Mouse (Mus musculus) left cerebral cortex, adult 9 months (tissue): ENCODE data around the gene Slc6a5.
"Not testable (repeated sequence)": the region's sequence is repeated elsewhere in the genome, so short reads cannot be mapped to it uniquely, and the experiment has no call there.

Experiments used
- DNase-seq, 2 experiments: peaks; one replicate each; pipeline ENCODE4 v3.0.0; 2022; ENCODE audit warnings: low spot score in 2 of 2

Slc6a5 gene

DNA sequence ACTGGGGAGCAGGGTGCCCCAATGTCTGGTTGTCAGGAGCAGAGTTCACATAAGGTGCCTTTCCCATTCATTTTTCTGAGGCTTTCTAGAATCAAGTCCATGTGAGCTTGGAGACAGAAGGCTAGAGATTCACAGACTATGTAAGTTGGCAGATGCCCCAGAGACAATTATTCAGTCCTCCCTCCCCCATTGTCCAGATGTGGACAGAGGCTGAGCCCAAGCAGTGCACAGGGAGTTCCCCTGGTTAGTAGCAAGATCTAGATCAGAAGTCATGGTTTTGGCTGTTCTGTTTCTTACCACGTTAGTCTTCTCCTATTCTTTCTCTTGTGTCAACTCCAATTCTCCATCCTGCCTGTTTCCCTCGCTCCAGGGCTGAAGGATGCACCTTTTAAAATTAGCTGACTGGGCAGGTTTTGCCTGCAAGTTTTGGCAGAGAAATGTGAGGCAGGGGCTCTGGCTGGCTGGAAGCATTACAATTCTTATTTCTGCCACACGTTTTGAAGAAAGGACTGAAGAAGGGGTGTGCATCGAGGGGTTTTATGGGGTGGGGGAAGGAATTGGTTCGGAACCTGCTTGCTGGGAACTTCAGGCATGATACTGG lies 3.9 kb downstream of the Slc6a5 start:
- DNase-seq, result no peak

DNA sequence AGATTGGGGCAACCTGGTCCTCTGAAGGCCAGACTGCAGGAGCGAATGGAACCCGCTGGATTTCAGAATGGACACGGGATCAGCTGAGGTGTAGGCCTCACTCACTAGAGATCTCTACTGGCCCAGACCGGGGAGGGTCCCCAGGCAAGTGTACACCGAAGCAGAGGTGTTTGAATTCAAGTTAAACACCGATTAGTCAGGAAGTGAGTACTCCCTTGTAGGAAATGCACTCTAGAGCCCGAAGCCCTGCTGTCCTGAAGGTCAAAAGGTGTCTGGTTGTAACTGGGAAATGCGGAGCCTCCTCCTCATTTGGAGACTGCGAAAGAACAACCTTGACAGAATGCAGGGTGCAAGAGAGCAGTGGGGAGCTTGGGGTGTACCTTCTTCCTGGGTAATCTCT lies 5.0 kb downstream of the Slc6a5 start:
- no peak for DNase-seq

DNA sequence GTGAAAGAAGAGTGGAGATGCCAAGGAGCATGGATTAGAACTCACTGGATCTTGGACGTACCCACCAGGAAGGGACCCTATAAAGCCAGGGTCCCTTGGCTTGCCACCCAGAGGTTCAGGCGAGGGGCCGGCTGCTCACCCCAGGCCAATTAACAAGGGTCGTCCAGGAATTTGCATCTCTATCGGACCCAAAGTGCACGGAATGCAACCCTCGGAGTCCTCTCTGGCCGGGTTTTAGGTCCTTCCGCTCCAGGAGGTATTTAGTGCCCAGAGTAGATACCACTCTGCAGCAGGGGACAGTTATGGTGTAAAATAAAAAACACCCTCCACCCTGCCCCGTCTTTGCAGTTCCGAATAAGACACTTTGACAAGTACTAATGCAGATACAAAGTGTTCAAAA lies 5.5 kb downstream of the Slc6a5 start:
- no peak for DNase-seq

DNA sequence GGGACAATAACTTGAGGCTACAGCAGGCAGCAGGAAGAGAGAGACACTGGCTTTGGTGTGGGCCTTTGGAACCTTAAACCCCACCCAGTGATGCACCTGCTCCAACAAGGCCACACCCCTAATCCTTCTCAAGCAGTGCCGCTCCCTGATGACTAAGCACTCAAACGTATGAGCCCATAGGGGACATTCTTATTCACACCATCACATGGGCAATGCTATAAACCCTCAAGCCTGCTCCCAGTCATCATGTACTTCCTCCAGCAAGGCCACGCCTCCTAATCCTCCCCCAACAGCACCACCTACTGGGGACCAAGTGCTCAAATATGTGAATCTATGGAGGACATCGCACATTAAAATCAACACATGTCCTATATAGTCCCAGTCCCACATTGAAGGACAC lies 9.5 kb downstream of the Slc6a5 start:
- DNase-seq, result no peak

DNA sequence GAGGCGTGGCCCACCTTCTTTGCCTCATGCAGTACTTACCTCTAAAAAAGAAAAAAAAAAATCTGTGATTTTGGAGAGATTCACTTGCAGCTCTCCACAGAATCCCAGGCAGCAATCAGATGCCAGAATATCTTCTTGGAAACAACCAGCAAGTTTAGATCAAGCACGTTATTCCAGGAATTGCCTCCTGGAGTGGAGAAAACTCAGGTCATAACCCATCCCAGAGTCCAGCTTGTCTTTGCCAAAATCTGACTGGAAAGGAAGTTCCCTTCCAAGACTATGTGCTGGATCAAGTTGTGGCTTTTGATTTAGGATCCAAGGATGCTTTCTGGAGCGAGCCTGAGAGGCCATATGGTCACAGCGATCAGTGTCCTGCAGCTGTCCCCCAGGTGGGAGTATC lies 10.8 kb downstream of the Slc6a5 start:
- no peak for DNase-seq

DNA sequence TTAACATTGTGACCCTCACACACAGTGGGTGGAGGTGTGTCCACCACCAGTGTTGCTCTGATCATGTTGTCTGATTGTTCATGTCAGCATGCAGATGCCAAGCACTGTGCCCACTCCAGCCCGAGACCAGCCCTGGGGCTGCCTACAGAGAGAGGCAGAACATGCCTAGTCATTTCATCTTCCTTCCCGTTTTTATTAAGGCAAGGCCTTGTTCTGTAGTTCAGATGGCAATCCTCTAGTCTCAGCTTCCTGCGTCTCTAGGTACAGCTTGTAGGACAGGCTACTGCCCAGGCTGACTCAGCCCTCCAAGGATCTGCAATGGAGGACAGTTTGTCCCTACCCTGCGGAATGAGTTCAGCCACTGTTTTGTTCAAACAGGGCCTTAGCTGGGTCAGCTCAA lies 13.0 kb downstream of the Slc6a5 start:
- DNase-seq, result no peak

DNA sequence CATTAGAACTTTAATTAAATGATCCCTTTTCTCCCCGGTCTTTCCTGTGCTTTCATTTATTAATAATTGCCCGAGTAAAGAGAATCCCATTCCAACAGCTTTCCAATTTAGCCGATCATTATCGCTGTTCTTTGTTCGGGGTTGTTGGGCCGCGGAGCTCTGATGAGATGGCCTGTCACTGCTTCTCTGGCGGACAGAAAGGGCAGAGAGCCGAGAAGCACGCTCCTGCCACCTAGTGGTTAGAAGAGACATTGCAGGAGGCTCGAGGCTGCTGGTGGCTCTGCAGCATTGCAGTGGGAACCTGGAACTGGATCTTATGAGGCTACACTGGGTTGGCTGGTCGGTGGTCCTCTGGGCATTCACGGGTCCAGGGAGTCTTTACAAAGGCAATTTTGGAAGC lies 13.4 kb downstream of the Slc6a5 start:
- peak; percentile 55 to 87 for DNase-seq

DNA sequence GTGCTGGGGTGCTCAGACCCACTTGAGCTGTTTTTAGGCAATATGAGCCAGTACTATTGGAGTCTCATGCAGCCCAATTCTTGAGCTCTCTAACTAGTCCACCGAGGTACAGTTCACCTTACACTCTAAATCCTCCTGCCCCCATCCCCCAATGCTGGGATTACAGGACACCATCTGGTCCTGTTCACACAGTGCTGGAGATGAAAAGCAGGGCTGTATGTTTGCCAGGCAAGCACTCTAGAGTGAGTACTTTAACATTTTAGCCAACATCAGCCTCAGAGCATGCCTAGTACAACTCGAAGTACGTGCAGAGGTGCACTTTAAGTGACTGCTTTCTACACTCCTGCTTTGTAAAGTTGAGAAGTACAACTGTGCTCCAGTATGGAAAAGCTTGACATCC lies 18.6 kb downstream of the Slc6a5 start:
- no peak for DNase-seq

DNA sequence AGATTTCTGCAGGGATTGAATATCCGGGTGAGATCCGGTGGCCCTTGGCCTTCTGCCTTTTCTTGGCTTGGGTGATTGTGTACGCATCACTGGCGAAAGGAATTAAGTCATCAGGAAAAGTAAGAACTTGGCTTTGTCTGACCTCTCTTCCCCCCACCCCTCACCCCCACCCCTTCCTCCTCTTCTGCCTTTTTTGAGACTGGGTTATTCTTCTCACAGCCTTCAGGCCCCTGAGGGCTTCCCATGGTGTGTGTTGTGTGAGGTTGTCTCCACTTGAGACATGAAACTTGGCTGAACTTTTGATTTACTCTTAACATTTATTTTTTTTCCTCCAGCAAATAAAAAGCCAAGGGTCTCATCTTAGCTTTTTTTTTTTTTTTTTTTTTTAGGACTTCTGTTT lies 20.1 kb downstream of the Slc6a5 start:
- DNase-seq, result no peak

DNA sequence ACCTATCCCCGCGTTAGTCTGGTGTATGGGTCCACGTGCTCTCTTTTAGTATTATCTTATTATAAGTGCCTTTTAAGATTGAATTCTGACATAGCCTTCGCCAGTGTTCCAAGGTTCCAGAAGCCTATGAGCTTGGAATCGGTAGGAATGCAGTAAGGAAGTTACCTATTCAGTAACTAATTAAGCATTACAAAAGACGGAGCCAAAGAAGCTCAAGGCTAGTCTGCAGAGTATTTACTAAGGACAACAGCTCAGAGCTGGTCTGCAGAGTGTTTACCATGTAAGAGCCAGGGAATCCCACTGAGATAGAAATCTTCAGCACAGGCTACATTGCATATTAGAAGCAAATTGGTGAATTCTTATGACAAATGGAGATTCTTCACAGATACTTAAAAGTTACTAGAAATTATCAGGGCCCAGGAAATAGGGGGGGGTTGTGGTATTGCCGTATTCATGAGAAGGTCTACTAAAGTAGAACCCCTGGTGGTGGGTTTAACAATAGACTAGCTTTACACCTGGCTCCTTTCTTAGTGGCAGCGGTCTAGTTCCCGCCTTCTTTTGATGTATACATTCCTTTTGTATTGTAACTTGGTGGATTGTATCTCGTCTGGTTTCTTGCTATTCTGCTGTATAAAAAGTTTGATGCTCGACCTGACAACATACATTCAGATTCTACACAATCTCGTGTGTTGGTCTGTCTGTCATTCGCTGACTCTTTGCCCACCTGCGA lies 23.6 kb downstream of the Slc6a5 start:
- not testable (repeated sequence) for DNase-seq

DNA sequence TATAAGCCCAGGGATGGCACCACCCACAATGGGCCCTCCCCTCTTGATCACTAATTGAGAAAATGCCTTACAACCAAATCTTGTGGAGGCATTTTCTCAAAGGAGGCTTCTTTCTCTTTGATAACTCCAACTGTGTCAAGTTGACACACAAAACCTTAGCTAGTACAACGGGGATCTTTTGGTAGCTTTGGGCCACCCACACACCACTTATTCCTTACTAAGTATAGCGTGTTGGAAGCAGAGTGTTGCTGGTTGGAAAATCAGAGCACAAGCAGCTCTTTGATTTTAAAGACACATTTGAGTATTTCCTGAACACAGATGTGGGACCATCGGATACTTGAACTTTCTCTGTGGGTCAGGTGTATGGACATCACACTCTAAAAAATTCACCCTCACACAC lies 26.9 kb downstream of the Slc6a5 start:
- DNase-seq, result peak; percentile 22 to 40

DNA sequence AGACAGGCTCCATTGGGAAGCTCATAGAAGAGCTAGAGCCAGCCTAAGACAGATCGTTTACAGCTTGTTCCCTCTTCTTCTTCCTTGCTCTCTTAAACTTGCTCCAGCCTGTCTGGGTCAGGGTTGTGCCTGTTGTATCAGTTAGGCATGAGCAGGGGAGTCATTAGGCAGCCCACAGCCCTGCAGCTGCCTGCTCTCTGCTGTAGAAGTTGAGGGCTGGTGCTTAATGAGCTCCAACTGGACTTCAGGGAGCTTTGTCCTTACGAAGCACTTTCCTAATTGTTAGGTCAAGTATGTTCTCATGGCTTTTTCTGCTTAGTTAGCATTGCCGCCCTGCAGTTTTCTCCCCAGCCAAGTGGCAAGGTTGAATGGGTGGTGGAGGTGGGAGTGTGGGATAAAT lies 32.1 kb downstream of the Slc6a5 start:
- DNase-seq, result no peak

DNA sequence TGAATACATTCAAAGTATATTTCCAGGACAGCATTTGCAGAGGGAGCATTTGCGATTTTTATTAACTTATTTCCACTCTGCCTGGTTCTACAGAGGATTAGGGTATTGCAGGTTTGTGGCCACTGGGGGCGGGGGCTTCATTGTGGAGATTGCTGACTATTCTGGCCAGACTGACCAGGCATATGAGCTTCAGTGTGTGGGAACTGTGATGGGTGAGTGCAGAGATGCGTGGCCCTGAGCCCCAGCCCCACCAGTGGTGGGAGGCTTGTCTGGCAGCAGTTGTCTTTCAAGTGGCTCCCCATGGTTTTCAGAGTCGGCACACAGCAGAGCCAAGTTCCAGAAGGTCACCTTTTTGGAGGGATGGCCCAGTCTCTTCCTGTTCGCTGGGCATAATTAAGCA lies 32.5 kb downstream of the Slc6a5 start:
- DNase-seq, result no peak

DNA sequence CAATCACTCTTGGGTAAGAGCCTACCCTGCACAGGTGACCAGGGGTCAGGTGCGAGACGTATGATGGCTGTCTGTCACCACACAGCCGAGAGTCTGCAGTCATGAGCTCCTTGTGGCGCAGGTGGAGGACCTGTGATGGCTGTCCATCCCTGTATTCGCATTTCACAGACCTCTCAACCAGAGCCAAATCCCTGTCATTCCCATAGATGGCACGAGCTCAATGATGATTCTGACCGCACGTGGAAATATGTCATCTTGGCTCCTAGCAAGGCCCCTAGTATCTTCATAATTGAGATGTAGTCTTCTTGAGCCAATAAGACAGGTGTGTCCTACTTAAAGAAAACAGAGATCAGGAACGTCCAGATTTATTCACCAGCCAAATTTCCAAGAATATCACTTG lies 36.7 kb downstream of the Slc6a5 start:
- no peak for DNase-seq

DNA sequence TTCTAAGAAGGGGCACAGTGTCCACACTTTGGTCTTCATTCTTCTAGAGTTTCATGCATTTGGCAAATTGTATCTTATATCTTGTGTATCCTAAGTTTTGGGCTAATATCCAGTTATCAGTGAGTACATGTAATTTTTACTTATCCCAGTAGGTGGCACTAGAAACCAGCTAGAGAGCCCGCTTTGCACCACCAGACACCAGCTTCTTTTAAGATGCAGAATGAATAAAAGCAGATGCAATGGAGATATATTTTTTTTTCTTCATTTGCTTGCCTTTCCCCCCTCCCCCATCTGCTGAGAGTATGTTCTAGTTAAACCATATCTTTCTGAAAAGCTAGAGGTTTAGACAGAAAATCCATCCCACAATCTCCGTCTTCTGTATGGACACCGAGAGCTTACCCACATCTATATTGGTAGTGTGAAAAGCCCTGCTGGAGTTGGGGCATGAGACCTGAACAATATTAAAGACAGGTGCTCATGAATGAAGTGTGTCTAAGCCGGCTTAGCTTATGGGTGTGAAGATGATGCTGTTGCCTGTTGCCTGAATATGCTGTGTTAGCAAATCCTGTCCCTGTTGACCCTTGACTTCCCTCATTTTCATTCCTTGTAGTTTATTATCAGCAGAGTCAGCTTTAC lies 43.7 kb downstream of the Slc6a5 start:
- DNase-seq, result peak in 1 of 2 experiments; percentile 50

DNA sequence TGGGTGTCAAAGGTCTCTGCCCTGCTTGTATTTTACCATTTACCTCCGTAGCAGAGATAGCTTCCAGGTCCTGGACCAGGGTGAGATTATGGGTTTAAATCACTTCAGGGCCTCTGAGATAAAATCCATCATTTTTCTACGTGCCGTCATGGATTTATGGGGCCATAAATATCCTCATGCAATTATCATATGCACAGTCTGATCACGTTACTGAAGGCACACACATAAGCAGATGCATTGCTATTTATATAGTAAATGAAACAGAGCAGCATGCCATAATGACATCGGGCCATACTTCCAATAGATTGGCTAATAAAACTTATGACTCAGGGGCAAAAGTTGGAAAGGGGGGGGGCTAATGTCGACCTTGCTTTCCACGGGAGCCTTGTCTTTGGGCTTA lies 44.9 kb downstream of the Slc6a5 start:
- DNase-seq, result no peak

DNA sequence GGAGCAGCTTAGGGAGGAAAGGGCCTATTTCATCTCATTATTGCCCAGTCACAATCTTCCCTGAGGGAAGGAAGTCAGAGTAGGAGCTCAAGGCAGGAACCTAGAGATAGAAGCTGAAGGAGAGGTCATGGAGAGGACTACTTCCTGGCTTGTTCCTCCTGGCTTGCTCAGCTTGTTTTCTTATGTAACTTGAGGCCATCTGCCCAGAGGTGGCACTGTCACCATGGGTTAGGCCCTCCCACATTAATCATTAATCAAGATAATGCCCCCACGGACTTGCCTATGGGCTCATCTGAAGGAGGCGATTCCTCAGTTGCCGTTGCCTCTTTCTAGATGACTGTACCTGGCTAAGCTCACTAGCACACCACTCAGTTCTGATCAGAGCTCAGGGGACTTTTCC lies 47.2 kb downstream of the Slc6a5 start:
- DNase-seq, result no peak

DNA sequence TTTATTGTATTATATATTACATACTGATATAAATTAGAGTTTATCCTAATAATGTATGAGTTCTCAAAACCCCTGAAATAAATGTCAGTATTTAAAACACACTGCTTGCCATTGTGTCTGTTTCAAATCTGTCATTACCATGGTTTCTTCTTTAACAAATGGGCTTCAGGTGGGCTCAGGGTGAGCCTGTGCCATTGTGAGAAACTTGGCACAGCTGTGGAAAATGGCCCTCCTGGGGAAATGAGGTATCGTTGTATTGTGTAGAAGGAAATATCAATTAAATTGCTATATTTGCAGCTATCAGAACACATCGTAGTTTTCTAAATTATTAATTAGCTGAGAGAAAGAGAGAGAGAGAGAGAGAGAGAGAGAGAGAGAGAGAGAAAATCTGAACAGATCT lies 53.8 kb downstream of the Slc6a5 start:
- DNase-seq, result no peak

DNA sequence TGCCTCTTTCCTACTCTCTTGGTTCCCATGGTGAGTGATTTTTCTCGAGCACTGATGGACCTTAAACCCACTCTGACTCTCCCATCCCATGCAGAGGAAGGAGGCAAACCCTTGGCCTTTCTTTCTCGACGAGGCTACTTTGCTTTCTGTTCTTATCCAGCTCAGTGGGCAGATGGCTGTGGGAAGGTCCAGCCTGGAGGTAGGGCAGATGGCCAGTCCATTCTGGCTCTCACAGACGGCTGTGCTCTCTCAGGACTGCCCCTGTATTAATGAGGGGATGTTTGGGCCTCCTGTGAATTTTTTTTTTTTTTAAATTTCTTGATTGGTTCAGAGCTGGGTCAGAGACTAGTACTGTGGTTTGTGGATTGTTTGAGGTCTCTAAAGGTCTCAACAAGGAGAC lies 59.6 kb downstream of the Slc6a5 start:
- DNase-seq, result no peak

DNA sequence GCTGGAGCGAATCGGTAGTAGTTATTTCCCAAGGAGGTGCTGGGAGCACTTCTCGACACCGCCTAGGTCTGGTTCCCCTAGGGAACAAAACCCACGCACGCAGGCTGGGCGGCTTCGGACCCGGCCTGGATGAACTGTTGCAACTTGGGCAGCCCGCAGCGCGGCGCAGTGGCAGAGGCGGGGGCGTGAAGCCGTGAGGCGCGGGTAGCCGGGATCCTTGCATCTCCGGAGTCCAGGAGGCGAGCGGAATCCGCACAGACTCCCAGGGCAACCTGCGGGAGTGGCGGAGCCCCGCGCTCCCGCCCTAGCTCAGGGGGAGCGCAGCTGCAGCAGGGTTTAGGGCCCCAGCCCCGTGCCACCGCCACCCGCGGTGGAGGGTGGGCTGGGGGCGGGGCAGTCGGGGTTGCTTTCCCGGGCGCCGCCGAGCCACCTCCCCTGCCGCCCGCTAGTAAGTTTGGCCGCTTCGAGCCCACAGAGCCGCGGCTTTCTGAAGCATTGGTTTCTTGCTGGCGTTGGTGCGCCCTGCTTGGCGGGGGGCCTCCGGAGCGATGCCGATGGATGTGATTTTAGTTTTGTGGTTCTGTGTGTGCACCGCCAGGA lies 65.0 kb downstream of the Slc6a5 start, which contains the start of gene Nell1:
TSS of gene Nell1 (plus strand) at position 24 of the 600 bp plus-strand sequence.
- DNase-seq, result peak in 1 of 2 experiments; percentile 18

DNA sequence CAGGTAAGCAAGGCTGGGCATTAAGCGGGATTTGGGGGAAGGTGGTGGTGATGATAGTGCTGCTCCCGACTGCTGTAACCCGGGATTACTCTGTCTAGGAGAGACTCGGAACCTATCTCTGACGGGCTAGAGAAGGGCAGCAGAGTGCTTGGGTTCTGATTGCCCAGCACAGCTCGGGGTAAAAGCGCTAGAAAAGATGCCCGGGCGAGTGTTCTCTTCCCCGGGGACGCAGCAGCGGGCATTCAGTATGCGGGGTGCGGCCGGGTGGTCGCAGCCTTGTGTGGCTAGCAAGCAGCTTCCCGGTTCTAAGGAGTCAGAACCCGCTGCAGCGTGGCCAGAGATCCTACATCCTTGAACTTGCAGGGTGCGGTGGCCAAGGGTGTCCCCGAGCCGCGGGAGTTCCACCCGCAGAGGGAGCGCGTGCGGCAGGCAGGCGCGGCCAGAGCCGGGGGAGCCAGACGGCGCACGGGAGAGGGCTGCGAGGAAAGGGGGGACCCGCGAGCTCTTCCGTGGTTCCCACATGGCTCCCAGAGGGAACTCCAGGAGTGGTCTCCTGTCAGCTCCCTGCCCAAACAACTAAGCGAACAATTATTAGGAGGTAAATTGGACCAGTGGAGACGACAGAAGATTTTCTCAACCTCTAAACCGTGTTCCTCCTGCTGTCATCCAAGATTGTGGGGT lies 65.6 kb downstream of the Slc6a5 start:
- DNase-seq, result peak in 1 of 2 experiments; percentile 13

DNA sequence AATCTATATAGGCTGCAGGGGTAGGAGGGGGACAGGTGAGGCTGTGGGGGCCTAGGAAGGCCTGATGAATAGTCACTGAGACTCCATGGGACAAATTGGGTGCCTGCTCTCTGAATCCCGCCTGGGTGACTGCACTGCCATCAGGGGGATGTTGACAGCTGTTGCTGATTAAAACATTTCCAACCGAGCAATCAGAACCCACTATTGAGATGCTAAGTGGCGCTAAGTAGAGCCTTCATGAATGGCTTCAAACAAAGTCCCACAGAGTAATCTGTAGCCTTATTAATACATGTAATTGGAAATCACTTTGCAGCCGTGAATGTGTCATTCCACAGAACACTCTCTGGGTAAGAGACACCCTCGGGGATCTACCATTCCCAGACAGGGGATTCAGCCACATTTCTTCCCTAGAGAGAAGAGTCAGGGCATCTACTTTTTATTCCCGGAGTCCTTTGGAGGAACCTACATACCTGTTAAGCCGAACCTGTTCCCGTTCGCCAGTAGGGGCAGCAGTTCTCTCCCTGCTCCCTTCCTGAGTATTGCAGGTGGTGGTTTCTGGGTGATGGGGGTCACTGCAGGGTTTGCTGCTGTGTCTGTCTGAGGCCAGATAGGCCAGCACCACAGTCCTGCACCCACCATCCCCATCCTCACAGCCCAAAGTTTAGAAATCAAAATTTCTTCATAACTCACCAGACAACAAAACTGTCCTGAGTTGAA lies 71.7 kb downstream of the Slc6a5 start:
- DNase-seq, result no peak
